Mouse (Mus musculus) midbrain, embryonic 12.5 days (tissue): ENCODE measurements around the gene Olfr382. TPM values are rescaled to one million over a fixed set of nuclear protein-coding genes. Genes with fewer than 3 reads are reported as not detected.
"Not testable (repeated sequence)": the region's sequence is repeated elsewhere in the genome, so short reads cannot be mapped to it uniquely, and the experiment has no call there.

Source experiments
- ATAC-seq: fragments of 200-750 bp; cut with Nextera tagmentation; 2 replicates; pipeline ENCODE4 v1.8.0; 2017; ENCODE audit warnings: low read depth, moderate TSS enrichment, moderate library complexity; ENCODE audit not compliant: low FRiP score
- H3K27ac ChIP-seq: fragments of 300-500 bp; sonication (generic); replicated peaks from 2 replicates; pipeline ENCODE4 v1.5.1; 2016; ENCODE audit warnings: mild to moderate bottlenecking
- H3K27me3 ChIP-seq: fragments of 300-500 bp; sonication (generic); 2 replicates; pipeline ENCODE4 v1.6.1; 2016; ENCODE audit warnings: mild to moderate bottlenecking
- H3K36me3 ChIP-seq: fragments of 300-500 bp; sonication (generic); 2 replicates; pipeline ENCODE4 v1.6.1; 2016
- H3K4me1 ChIP-seq: fragments of 300-500 bp; sonication (generic); 2 replicates; pipeline ENCODE4 v1.6.1; 2016
- H3K4me2 ChIP-seq: fragments of 300-500 bp; sonication (generic); replicated peaks from 2 replicates; pipeline ENCODE4 v1.6.1; 2016; ENCODE audit warnings: mild to moderate bottlenecking, moderate library complexity
- H3K4me3 ChIP-seq: fragments of 300-500 bp; sonication (generic); 2 replicates; pipeline ENCODE4 v1.5.1; 2016; ENCODE audit warnings: mild to moderate bottlenecking
- H3K9ac ChIP-seq: fragments of 300-500 bp; sonication (generic); replicated peaks from 2 replicates; pipeline ENCODE4 v1.6.1; 2016; ENCODE audit warnings: mild to moderate bottlenecking, moderate library complexity
- H3K9me3 ChIP-seq: fragments of 300-500 bp; sonication (generic); 2 replicates; pipeline ENCODE4 v1.6.1; 2016; ENCODE audit warnings: mild to moderate bottlenecking
- WGBS: fragments of 180-500 bp; shearing (Covaris S2); methylation state at CpG from one replicate; pipeline ENCODE4 v1.1.7; 2016; 5-methylcytosine and 5-hydroxymethylcytosine counted together
- polyA plus RNA-seq: library from polyadenylated mRNA; unstranded; fragments of >200 nt; fragmentation: Nextera tagmentation; extraction: Ambion mirVana; gene quantifications from 2 replicates; pipeline ENCODE4 v1.2.1, GENCODE M21; 2016

The Olfr382 gene
- polyA plus RNA-seq, result not detected in 2 replicates

- Histone ChIP-seq H3K9me3 (peaks cover 26% of the 10 kb centered on the region; the same call in 1 of the 2 replicates), H3K27ac (no peak within 1 kb of the TSS), H3K4me2 (no peak within 1 kb of the TSS), H3K27me3 (no peaks in the 10 kb centered on the region), H3K4me1 (no peaks in the 10 kb centered on the region), H3K36me3 (no peaks in the 10 kb centered on the region), H3K4me3 (no peak within 1 kb of the TSS), H3K9ac (no peak within 1 kb of the TSS)
- no peak for ATAC-seq
These were observed at the start of gene Olfr382 for GRCm38 (mm10) chr11:73517097-73517496. Olfr382 (minus strand) TSS chr11:73517197.

- H3K9me3 ChIP-seq, result peaks cover 13% of the 10 kb centered on the region; the same call in 1 of the 2 replicates
- not testable (repeated sequence) for H3K4me3 ChIP-seq, H3K9ac ChIP-seq, H3K4me2 ChIP-seq, H3K36me3 ChIP-seq, ATAC-seq, H3K27me3 ChIP-seq, H3K27ac ChIP-seq, H3K4me1 ChIP-seq
- WGBS, result 77% methylated on average over 1 of the region's 1 CpGs
These were observed 12.0 kb upstream of the Olfr382 start for GRCm38 (mm10) chr11:73528971-73529370.

- Histone ChIP-seq H3K27me3 (no peaks in the 10 kb centered on the region), H3K4me2 (no peak within 1 kb of the TSS), H3K9ac (no peak within 1 kb of the TSS), H3K9me3 (no peaks in the 10 kb centered on the region), H3K4me3 (no peak within 1 kb of the TSS), H3K36me3 (no peaks in the 10 kb centered on the region), H3K27ac (no peak within 1 kb of the TSS), H3K4me1 (no peaks in the 10 kb centered on the region)
- ATAC-seq, result no peak
These were observed 25.5 kb downstream of the Olfr382 start, which contains the start of gene Olfr381 for GRCm38 (mm10) chr11:73491503-73491902. Olfr381 (minus strand) TSS chr11:73491603.

Other genes with a start within 250 kb of the Olfr382 start
- 0.05 TPM in 1 of 2 replicates, not detected in the other for gene Trpv3, start 249.8 kb downstream of the Olfr382 start, polyA plus RNA-seq
- gene Aspa, start 187.6 kb downstream of the Olfr382 start, polyA plus RNA-seq, result 0.28 TPM in 1 of 2 replicates, not detected in the other
- gene Gm49340, start 187.5 kb downstream of the Olfr382 start, polyA plus RNA-seq, result not detected in 2 replicates
- not detected in 2 replicates for gene Spata22, start 187.5 kb downstream of the Olfr382 start, polyA plus RNA-seq
- not detected in 2 replicates for gene Olfr20, start 166.4 kb downstream of the Olfr382 start, polyA plus RNA-seq
- gene Olfr376, start 146.0 kb downstream of the Olfr382 start, polyA plus RNA-seq, result not detected in 2 replicates
- gene Olfr1, start 117.6 kb downstream of the Olfr382 start, polyA plus RNA-seq, result not detected in 2 replicates
- gene Olfr378, start 88.7 kb downstream of the Olfr382 start, polyA plus RNA-seq, result not detected in 2 replicates
- not detected in 2 replicates for gene Olfr380, start 59.7 kb downstream of the Olfr382 start, polyA plus RNA-seq
- not detected in 2 replicates for gene Olfr381, start 25.6 kb downstream of the Olfr382 start, polyA plus RNA-seq
- not detected in 2 replicates for gene Olfr385, start 75.8 kb upstream of the Olfr382 start, polyA plus RNA-seq
- not detected in 2 replicates for gene Olfr384, start 81.4 kb upstream of the Olfr382 start, polyA plus RNA-seq
- gene Zfp735, start 171.6 kb upstream of the Olfr382 start, polyA plus RNA-seq, result not detected in 2 replicates